Mouse (Mus musculus) inflammation-experienced regulatory T-cells, adult 6 months (primary cell): ENCODE results near the gene Ckb. TPM values are rescaled to one million over a fixed set of nuclear protein-coding genes. Genes with fewer than 3 reads are reported as not detected.
A peak's percentile ranks its signal among the peaks of the same experiment; 100 is the strongest.

ENCODE experiments used
- ATAC-seq: one replicate; pipeline ENCODE4 v1.8.0; 2017
- polyA plus RNA-seq, 3 experiments: library from polyadenylated mRNA; unstranded; fragments of 100-300 nt; shearing (Covaris generic); gene quantifications; one replicate each; pipeline ENCODE4 v1.2.1; 2017

Gene Ckb
- polyA plus RNA-seq, 3 experiments from 2014 or later, result 24.2 to 37.2 (median 31.8) TPM

- ATAC-seq, result peak; percentile 92
Observed at GRCm38 (mm10) chr12:111691346-111691872, 19.3 kb upstream of the Ckb start.

GRCm38 (mm10) chr12:111689426-111689825 lies 17.3 kb upstream of the Ckb start:
- ATAC-seq, result no peak

- no peak for ATAC-seq
Observed at GRCm38 (mm10) chr12:111688069-111688428, 15.9 kb upstream of the Ckb start.

- no peak for ATAC-seq
Observed at GRCm38 (mm10) chr12:111687350-111688068, 15.4 kb upstream of the Ckb start.

- ATAC-seq, result no peak
Observed at GRCm38 (mm10) chr12:111686390-111686789, 14.3 kb upstream of the Ckb start.

- no peak for ATAC-seq
Observed at GRCm38 (mm10) chr12:111682806-111683205, 10.7 kb upstream of the Ckb start.

- ATAC-seq, result no peak
Observed at GRCm38 (mm10) chr12:111682003-111682402, 9.9 kb upstream of the Ckb start.

GRCm38 (mm10) chr12:111681305-111681704 lies 9.2 kb upstream of the Ckb start:
- ATAC-seq, result no peak

GRCm38 (mm10) chr12:111680661-111681060 lies 8.5 kb upstream of the Ckb start:
- no peak for ATAC-seq

GRCm38 (mm10) chr12:111678997-111679396 lies 6.9 kb upstream of the Ckb start:
- no peak for ATAC-seq

- no peak for ATAC-seq
Observed at GRCm38 (mm10) chr12:111678670-111678933, 6.5 kb upstream of the Ckb start.

GRCm38 (mm10) chr12:111677882-111678669 lies 5.9 kb upstream of the Ckb start, which contains the start of gene Trmt61a:
Gene Trmt61a, plus strand, starts transcription at chr12:111678105.
- ATAC-seq, result peak; percentile 95

- peak; percentile 30 for ATAC-seq
Observed at GRCm38 (mm10) chr12:111677421-111677820, 5.3 kb upstream of the Ckb start.

- no peak for ATAC-seq
Observed at GRCm38 (mm10) chr12:111675797-111676580, 3.9 kb upstream of the Ckb start.

GRCm38 (mm10) chr12:111674850-111675486 lies 2.8 kb upstream of the Ckb start:
- no peak for ATAC-seq

GRCm38 (mm10) chr12:111672581-111672980 lies 443 bp upstream of the Ckb start:
- ATAC-seq, result no peak

- ATAC-seq, result peak; percentile 61
Observed at GRCm38 (mm10) chr12:111671431-111671902, 671 bp downstream of the Ckb start.

- ATAC-seq, result no peak
Observed at GRCm38 (mm10) chr12:111670976-111671375, 1.2 kb downstream of the Ckb start.

- ATAC-seq, result no peak
Observed at GRCm38 (mm10) chr12:111670371-111670971, 1.7 kb downstream of the Ckb start.

GRCm38 (mm10) chr12:111669961-111670360 lies 2.2 kb downstream of the Ckb start:
- no peak for ATAC-seq

- no peak for ATAC-seq
Observed at GRCm38 (mm10) chr12:111669000-111669788, 2.9 kb downstream of the Ckb start.
